Mouse (Mus musculus): ENCODE results near the gene Gm5414. TPM values are rescaled to one million over a fixed set of nuclear protein-coding genes. Genes with fewer than 3 reads are reported as not detected.

Gene Gm5414
- not detected in 2 replicates for polyA plus RNA-seq (2012)

DNA sequence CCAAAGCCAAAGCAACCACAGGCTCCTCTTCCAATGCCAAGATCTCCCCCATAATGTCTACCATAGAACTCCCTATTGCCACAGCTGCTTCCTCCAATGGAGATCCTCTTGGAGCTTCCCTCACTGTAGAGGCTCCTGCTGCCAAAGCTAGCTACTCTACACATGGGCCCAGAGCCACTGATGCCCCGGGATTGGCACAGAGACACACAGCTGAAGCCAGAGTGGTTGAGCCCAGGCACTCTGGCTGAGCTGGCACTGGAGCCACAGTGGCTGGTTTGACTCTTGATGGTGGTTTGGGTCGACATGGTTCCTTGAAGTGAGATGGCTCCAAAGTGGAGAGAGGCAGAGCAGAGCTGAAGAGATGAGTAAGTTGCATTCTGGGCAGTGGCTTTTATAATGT lies at the start of gene Gm5414:
TSS of gene Gm5414 (minus strand) at position 305 of the 400 bp plus-strand sequence.

DNA sequence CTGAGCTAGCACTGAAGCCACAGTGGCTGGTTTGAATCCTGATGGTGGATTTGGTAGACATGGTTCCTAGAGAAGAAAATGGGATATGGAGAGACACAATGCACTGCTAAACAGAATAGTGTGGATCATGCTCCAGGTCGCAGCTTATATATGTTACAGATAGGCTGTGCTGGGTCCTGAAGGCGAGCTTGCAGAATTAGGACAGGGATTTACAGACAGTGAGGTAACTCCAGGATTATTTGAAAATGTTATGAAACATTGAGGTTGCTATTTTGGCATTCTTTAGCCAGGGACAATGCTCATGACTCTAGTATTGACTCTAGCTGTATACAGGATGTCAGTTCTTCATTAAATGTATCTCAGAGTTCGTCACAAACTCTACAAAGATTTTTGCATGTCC lies 19.3 kb upstream of the Gm5414 start, which contains the start of gene Gm5478:
TSS of gene Gm5478 (minus strand) at position 101 of the 400 bp plus-strand sequence.

Other genes with a start within 250 kb of the Gm5414 start
- 0.37 and 1.1 TPM in 2 replicates for gene Krt7, start 217.1 kb downstream of the Gm5414 start, polyA plus RNA-seq (2012)
- 0.03 TPM in 1 of 2 replicates, not detected in the other for gene Krt87, start 189.4 kb downstream of the Gm5414 start, polyA plus RNA-seq (2012)
- not detected in 2 replicates for gene Krt88, start 180.4 kb downstream of the Gm5414 start, polyA plus RNA-seq (2012)
- not detected in 2 replicates for gene Krt81, start 164.4 kb downstream of the Gm5414 start, polyA plus RNA-seq (2012)
- gene Krt86, start 154.7 kb downstream of the Gm5414 start, polyA plus RNA-seq (2012), result 0.08 and 0.31 TPM in 2 replicates
- 0.38 and 0.40 TPM in 2 replicates for gene Krt83, start 136.7 kb downstream of the Gm5414 start, polyA plus RNA-seq (2012)
- not detected in 2 replicates for gene Gm49425, start 110.9 kb downstream of the Gm5414 start, polyA plus RNA-seq (2012)
- not detected in 2 replicates for gene Krt84, start 95.4 kb downstream of the Gm5414 start, polyA plus RNA-seq (2012)
- gene Krt82, start 77.5 kb downstream of the Gm5414 start, polyA plus RNA-seq (2012), result not detected in 2 replicates
- gene Krt90, start 65.2 kb downstream of the Gm5414 start, polyA plus RNA-seq (2012), result not detected in 2 replicates
- gene Krt75, start 54.3 kb downstream of the Gm5414 start, polyA plus RNA-seq (2012), result not detected in 2 replicates
- not detected in 2 replicates for gene Gm5478, start 19.2 kb upstream of the Gm5414 start, polyA plus RNA-seq (2012)
- not detected in 2 replicates for gene Krt6b, start 52.1 kb upstream of the Gm5414 start, polyA plus RNA-seq (2012)
- gene Krt6a, start 66.1 kb upstream of the Gm5414 start, polyA plus RNA-seq (2012), result not detected in 2 replicates
- gene Krt5, start 84.7 kb upstream of the Gm5414 start, polyA plus RNA-seq (2012), result not detected in 2 replicates
- not detected in 2 replicates for gene Krt71, start 114.9 kb upstream of the Gm5414 start, polyA plus RNA-seq (2012)
- not detected in 2 replicates for gene Krt72, start 158.3 kb upstream of the Gm5414 start, polyA plus RNA-seq (2012)
- gene Krt73, start 174.2 kb upstream of the Gm5414 start, polyA plus RNA-seq (2012), result not detected in 2 replicates
- gene Krt2, start 190.0 kb upstream of the Gm5414 start, polyA plus RNA-seq (2012), result not detected in 2 replicates
- gene Krt1, start 222.6 kb upstream of the Gm5414 start, polyA plus RNA-seq (2012), result 0.03 TPM in 1 of 2 replicates, not detected in the other
- not detected in 2 replicates for gene Krt77, start 241.5 kb upstream of the Gm5414 start, polyA plus RNA-seq (2012)

Measured in megakaryocyte-erythroid progenitor cell, adult 5 weeks (primary cell).